Mouse (Mus musculus) midbrain, embryonic 10.5 days (tissue): ENCODE data around the gene Gm14781. TPM values are rescaled to one million over a fixed set of nuclear protein-coding genes. Genes with fewer than 3 reads are reported as not detected.
"Not testable (repeated sequence)": the region's sequence is repeated elsewhere in the genome, so short reads cannot be mapped to it uniquely, and the experiment has no call there.

Experiments used
- DNase-seq: peaks from one replicate; pipeline ENCODE4 v3.0.0-alpha.2; 2017; ENCODE audit warnings: low spot score
- H3K27ac ChIP-seq: fragments of 300-500 bp; sonication (generic); replicated peaks from 2 replicates; pipeline ENCODE4 v1.5.1; 2016; ENCODE audit warnings: mild to moderate bottlenecking
- H3K27me3 ChIP-seq: fragments of 300-500 bp; sonication (generic); 2 replicates; pipeline ENCODE4 v1.6.1; 2016; ENCODE audit warnings: low read depth, mild to moderate bottlenecking; ENCODE audit not compliant: poor library complexity, severe bottlenecking
- H3K36me3 ChIP-seq: fragments of 300-500 bp; sonication (generic); 2 replicates; pipeline ENCODE4 v1.6.1; 2016; ENCODE audit warnings: mild to moderate bottlenecking, moderate library complexity
- H3K4me1 ChIP-seq: fragments of 300-500 bp; sonication (generic); 2 replicates; pipeline ENCODE4 v1.6.1; 2016
- H3K4me3 ChIP-seq: fragments of 300-500 bp; sonication (generic); 2 replicates; pipeline ENCODE4 v1.5.1; 2016; ENCODE audit warnings: mild to moderate bottlenecking, moderate library complexity
- H3K9me3 ChIP-seq: fragments of 300-500 bp; sonication (generic); replicated peaks from 2 replicates; pipeline ENCODE4 v1.6.1; 2016; ENCODE audit warnings: mild to moderate bottlenecking
- WGBS: fragments of 180-500 bp; shearing (Covaris S2); methylation state at CpG from one replicate; pipeline ENCODE4 v1.1.7; 2016; 5-methylcytosine and 5-hydroxymethylcytosine counted together
- polyA plus RNA-seq: library from polyadenylated mRNA; unstranded; fragments of >200 nt; fragmentation: Nextera tagmentation; extraction: Ambion mirVana; gene quantifications from 2 replicates; pipeline ENCODE4 v1.2.1, GENCODE M21; 2016

The Gm14781 gene
- not detected in 2 replicates for polyA plus RNA-seq

DNA sequence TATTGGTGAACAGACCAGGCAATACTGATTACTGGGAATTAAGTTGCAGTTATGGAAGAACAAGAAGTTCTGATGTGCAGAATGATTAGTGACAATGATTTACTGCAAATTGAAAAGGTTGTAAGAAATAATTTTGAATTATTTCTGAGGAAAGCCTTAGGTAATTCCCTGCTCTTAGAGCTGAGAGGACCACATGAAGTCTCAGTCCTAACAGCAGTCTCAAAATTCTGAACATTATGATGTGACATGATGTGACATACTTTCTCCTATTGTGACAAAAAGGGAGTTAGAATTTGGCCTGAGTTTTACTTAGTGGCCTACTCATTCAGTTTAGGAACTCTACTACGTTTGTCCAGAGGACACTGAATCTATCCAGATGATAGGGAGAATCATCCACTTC, at the start of gene Gm14781:
TSS of gene Gm14781 (plus strand) at position 301 of the 400 bp plus-strand sequence.
- DNase-seq, H3K27me3 ChIP-seq, H3K27ac ChIP-seq, H3K4me1 ChIP-seq, H3K4me3 ChIP-seq, H3K9me3 ChIP-seq, H3K36me3 ChIP-seq: not testable (repeated sequence)
- 77% methylated on average over 1 of the region's 1 CpGs for WGBS

DNA sequence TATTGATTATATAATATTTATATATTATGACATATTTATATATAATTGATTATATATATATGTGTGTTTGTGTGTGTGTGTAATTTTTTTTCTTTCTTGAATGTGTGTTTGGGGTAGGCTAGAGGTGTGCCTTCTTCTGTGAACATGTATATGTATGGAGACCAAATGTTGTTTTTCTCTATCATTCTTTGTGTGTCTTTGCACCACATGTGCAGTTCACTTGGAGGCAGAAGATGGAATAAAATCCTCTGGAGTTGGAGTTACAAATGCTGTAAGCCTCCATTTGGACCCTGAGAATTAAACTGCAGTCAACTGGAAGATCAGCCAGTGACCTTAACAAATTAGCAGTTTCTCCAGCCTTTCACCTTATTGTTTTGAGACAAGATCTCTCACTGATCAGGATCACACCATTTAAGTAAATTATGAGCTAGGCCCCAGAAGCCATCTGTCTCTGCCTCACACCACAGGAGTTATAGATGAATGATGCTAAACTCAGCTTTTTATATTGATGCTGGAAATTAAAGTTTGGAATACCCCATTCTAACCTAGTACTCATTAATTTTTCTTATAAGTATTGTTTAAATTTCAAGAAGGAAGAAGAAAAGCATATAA, 23.1 kb downstream of the Gm14781 start:
- H3K27ac ChIP-seq, H3K4me3 ChIP-seq, H3K36me3 ChIP-seq, DNase-seq, H3K9me3 ChIP-seq, H3K4me1 ChIP-seq, H3K27me3 ChIP-seq: not testable (repeated sequence)

Other genes starting within 250 kb of the Gm14781 start
- not detected in 2 replicates for gene Gm5072, start 239.7 kb upstream of the Gm14781 start, polyA plus RNA-seq
- gene Gm8914, start 152.1 kb upstream of the Gm14781 start, polyA plus RNA-seq = not detected in 2 replicates
- gene 1700084M14Rik, start 56.3 kb upstream of the Gm14781 start, polyA plus RNA-seq = not detected in 2 replicates
- not detected in 2 replicates for gene Mageb5, start 150.8 kb downstream of the Gm14781 start, polyA plus RNA-seq